Mouse (Mus musculus) forebrain, embryonic 15.5 days (tissue): ENCODE data around the gene Plcg2. TPM values are rescaled to one million over a fixed set of nuclear protein-coding genes. Genes with fewer than 3 reads are reported as not detected.

ENCODE experiments used
- ATAC-seq: fragments of 200-750 bp; cut with Nextera tagmentation; replicated peaks from 2 replicates; pipeline ENCODE4 v1.8.0; 2017; ENCODE audit warnings: mild to moderate bottlenecking, moderate TSS enrichment, moderate library complexity
- H3K27ac ChIP-seq: fragments of 300-500 bp; sonication (generic); replicated peaks from 2 replicates; pipeline ENCODE4 v1.5.1; 2015; ENCODE audit warnings: mild to moderate bottlenecking, inconsistent platforms
- H3K27me3 ChIP-seq: fragments of 300-500 bp; sonication (generic); 2 replicates; pipeline ENCODE4 v1.6.1; 2015; ENCODE audit warnings: inconsistent platforms
- H3K36me3 ChIP-seq: fragments of 300-500 bp; sonication (generic); 2 replicates; pipeline ENCODE4 v1.6.1; 2015; ENCODE audit warnings: mild to moderate bottlenecking, inconsistent platforms
- H3K4me1 ChIP-seq: fragments of 300-500 bp; sonication (generic); 2 replicates; pipeline ENCODE4 v1.6.1; 2015; ENCODE audit warnings: inconsistent platforms
- H3K4me2 ChIP-seq: fragments of 300-500 bp; sonication (generic); replicated peaks from 2 replicates; pipeline ENCODE4 v1.6.1; 2015; ENCODE audit warnings: mild to moderate bottlenecking, inconsistent platforms
- H3K4me3 ChIP-seq: fragments of 300-500 bp; sonication (generic); 2 replicates; pipeline ENCODE4 v1.5.1; 2015; ENCODE audit warnings: mild to moderate bottlenecking, inconsistent platforms
- H3K9ac ChIP-seq: fragments of 300-500 bp; sonication (generic); replicated peaks from 2 replicates; pipeline ENCODE4 v1.6.1; 2015; ENCODE audit warnings: mild to moderate bottlenecking, inconsistent platforms
- H3K9me3 ChIP-seq: fragments of 300-500 bp; sonication (generic); 2 replicates; pipeline ENCODE4 v1.6.1; 2016; ENCODE audit warnings: inconsistent platforms
- WGBS: fragments of 180-500 bp; shearing (Covaris S2); methylation state at CpG from one replicate; pipeline ENCODE4 v1.1.7; 2015; ENCODE audit warnings: mixed read lengths; 5-methylcytosine and 5-hydroxymethylcytosine counted together
- polyA plus RNA-seq: library from polyadenylated mRNA; unstranded; fragments of >200 nt; fragmentation: Nextera tagmentation; extraction: Ambion mirVana; gene quantifications from 2 replicates; pipeline ENCODE4 v1.2.1, GENCODE M21; 2015

Gene Plcg2
- 0.86 and 0.89 TPM in 2 replicates for polyA plus RNA-seq

DNA sequence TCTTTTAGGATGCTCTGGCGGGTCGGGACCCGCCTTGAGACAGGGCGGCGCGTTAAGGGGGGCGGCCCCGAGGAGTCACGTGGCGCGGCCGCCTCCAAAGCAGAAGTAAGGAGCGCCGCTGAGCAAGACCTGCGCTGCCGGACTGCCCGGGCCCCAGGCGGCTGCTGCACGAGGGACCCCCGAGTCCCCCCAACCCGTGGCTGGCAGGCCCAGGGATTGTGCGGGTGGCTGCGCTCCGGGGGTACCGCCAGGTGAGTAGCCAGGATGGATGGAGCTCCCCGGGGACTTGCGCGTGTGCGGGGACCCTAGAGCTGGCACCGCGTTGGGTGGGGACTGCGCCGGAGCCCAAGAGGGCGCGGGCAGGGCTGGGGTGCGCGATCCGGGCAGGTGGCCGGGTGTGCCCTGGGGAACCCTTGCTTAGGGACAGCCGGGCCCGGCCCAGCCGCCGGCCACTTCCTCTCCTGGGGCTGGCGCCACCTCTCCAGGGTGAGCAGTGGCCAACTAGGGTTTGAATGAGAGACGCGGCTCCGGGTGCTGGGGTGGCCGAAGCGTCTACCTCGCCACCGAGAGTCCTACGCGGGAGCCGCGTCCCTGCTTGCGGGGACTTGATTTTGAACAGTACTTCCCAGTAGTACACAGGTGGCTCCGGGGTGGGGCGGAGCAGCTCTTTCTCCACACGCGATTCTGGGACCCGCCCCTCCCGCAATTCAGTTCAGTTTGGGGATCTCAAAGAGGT lies at the start of gene Plcg2:
TSS of gene Plcg2 (plus strand) at position 113 of the 736 bp plus-strand sequence.
- WGBS = 0% methylated on average over 59 of the region's 62 CpGs
- Histone ChIP-seq H3K27me3 (peaks cover 19% of the 10 kb centered on the region), H3K4me1 (peaks cover 15% of the 10 kb centered on the region), H3K36me3 (no peaks in the 10 kb centered on the region), H3K27ac (no peak within 1 kb of the TSS), H3K4me3 (peak within 1 kb of the TSS; percentile 52), H3K9me3 (no peaks in the 10 kb centered on the region), H3K4me2 (peak within 1 kb of the TSS; percentile 93), H3K9ac (peak within 1 kb of the TSS; percentile 49)
- ATAC-seq = peak; percentile 57

DNA sequence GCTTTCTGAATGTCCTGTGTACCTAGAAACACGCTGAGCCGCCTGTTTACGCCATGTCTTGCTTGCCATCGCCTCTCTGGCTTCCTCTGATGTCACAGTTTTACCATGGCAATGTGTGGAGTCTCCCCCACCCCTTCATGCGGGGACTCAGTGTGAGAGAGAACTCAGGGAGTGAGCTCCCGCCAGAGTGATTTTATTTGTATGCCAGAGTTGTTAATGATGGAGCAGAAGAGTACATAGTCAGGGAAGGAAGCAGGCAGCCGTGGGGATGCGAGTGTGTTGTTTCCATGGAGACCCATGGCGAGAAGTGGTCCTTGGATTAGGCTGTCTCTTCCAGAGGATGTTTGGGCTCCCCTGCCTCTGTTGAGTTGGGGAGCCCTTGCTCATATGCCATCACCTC lies 47.0 kb upstream of the Plcg2 start:
- H3K36me3 ChIP-seq = peaks cover 57% of the 10 kb centered on the region
- peaks cover 17% of the 10 kb centered on the region; the same call in 1 of the 2 replicates for H3K4me1 ChIP-seq
- no peaks in the 10 kb centered on the region for H3K9me3 ChIP-seq
- H3K27ac ChIP-seq = peak overlapping the region; percentile 82
- peak; percentile 67 for ATAC-seq
- H3K4me3 ChIP-seq = no peak overlapping the region
- WGBS = 51% methylated on average over 9 of the region's 9 CpGs
- no peak overlapping the region for H3K4me2 ChIP-seq
- H3K27me3 ChIP-seq = no peaks in the 10 kb centered on the region
- H3K9ac ChIP-seq = no peak overlapping the region

DNA sequence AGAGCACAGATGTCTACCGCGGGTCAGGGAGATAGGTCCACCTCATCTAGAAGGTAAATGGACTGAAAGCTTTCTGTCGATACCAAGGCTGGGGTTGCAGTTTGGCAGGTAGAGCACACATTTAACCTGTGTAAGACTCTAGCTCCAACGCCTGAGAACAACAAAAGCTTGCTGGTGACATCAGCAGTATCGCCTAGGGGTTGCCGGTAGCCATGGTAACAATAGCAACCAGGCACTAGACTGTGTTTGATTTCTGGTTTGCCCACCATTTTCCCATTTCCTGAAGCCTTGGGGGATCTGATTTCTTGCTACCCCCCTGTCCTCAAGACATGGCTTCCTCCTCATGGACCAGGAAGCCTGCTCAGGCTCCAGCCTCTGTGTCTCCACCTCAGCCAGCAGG lies 44.1 kb upstream of the Plcg2 start:
- no peak overlapping the region for H3K9ac ChIP-seq
- H3K36me3 ChIP-seq = peaks cover 52% of the 10 kb centered on the region
- H3K9me3 ChIP-seq = no peaks in the 10 kb centered on the region
- H3K27ac ChIP-seq = 0 out of 2 replicates have a peak overlapping the region, but pooled peaks have one; percentile 9
- no peak overlapping the region for H3K4me2 ChIP-seq
- no peaks in the 10 kb centered on the region for H3K27me3 ChIP-seq
- no peak for ATAC-seq
- no peak overlapping the region for H3K4me3 ChIP-seq
- peaks cover 13% of the 10 kb centered on the region; the same call in 1 of the 2 replicates for H3K4me1 ChIP-seq
- 72% methylated on average over 6 of the region's 6 CpGs for WGBS

DNA sequence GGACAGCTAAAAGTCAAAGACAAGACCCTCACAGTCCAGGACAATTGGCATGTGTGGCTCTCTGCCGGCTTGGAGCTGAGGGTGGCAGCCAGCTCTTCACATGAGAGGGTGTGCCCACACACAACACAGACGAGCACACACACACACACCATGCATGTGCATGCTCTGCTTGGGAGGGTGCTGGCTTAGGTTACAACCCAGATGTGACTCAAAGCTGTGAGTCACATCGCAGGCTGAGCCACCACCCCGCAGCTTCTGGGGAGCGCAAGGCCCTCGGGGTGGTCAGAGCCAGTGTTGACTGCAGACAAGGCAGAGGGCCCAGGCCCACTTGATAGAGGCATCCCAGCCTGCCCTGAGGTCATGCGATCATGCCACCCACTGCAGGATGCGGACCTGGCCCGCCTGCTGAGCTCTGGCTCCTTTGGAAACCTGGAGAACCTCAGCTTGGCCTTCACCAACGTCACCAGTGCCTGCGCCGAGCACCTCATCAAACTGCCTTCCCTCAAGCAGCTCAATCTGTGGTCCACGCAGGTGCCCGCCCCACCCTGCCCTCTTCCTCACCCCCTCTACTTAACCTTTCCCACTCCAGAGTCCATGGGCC lies 43.5 kb upstream of the Plcg2 start:
- Histone ChIP-seq H3K36me3 (peaks cover 47% of the 10 kb centered on the region), H3K9ac (no peak overlapping the region), H3K4me2 (no peak overlapping the region), H3K4me1 (peaks cover 13% of the 10 kb centered on the region; the same call in 1 of the 2 replicates), H3K4me3 (no peak overlapping the region), H3K9me3 (no peaks in the 10 kb centered on the region), H3K27ac (0 out of 2 replicates have a peak overlapping the region, but pooled peaks have one; percentile 7), H3K27me3 (no peaks in the 10 kb centered on the region)
- no peak for ATAC-seq
- WGBS = 93% methylated on average over 14 of the region's 14 CpGs

DNA sequence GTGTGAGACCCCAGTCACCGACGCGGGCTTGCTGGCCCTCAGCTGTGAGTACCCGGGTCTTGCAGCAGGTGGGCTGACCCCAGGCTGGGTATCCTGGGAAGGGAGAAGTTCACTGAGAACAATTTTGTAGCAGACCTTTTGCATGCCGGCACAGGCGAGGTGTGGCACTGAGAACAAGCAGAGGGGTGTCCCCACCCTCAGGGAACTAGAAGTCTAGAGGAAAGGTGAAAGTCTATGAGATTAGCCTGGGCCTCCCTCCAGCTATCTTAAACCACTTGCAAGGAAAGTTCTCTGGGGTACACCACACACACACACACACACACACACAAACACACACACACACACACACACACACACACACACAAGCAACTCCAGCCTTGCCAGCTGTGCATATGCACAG lies 42.4 kb upstream of the Plcg2 start:
- no peak overlapping the region for H3K9ac ChIP-seq
- peaks cover 8% of the 10 kb centered on the region; the same call in 1 of the 2 replicates for H3K4me1 ChIP-seq
- no peaks in the 10 kb centered on the region for H3K27me3 ChIP-seq
- no peak overlapping the region for H3K4me2 ChIP-seq
- H3K4me3 ChIP-seq = no peak overlapping the region
- no peak for ATAC-seq
- H3K27ac ChIP-seq = no peak overlapping the region
- 91% methylated on average over 6 of the region's 6 CpGs for WGBS
- H3K9me3 ChIP-seq = no peaks in the 10 kb centered on the region
- peaks cover 43% of the 10 kb centered on the region for H3K36me3 ChIP-seq

DNA sequence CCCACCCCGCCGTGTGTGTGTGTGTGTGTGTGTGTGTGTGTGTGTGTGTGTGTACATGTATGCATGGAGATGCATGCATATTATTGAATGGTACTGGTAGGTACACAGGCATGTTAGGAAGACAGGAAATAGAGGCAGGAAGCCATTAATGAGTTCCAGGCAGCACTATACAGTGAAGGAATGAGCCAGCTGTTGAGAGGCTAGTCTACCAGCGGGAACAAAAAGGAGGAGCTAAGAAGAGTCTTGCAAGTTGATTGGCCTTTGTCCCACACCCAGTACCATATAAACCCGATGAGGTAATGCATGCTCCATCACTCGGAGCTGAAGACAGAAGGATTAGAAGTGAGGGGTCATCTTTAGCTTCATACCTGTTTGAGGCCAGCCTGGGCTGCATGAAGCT lies 39.7 kb upstream of the Plcg2 start:
- no peaks in the 10 kb centered on the region for H3K9me3 ChIP-seq
- H3K4me3 ChIP-seq = no peak overlapping the region
- H3K4me2 ChIP-seq = no peak overlapping the region
- no peak for ATAC-seq
- H3K27ac ChIP-seq = no peak overlapping the region
- no peaks in the 10 kb centered on the region for H3K27me3 ChIP-seq
- WGBS = 72% methylated on average over 5 of the region's 5 CpGs
- peaks cover 29% of the 10 kb centered on the region for H3K36me3 ChIP-seq
- no peaks in the 10 kb centered on the region for H3K4me1 ChIP-seq
- H3K9ac ChIP-seq = no peak overlapping the region

DNA sequence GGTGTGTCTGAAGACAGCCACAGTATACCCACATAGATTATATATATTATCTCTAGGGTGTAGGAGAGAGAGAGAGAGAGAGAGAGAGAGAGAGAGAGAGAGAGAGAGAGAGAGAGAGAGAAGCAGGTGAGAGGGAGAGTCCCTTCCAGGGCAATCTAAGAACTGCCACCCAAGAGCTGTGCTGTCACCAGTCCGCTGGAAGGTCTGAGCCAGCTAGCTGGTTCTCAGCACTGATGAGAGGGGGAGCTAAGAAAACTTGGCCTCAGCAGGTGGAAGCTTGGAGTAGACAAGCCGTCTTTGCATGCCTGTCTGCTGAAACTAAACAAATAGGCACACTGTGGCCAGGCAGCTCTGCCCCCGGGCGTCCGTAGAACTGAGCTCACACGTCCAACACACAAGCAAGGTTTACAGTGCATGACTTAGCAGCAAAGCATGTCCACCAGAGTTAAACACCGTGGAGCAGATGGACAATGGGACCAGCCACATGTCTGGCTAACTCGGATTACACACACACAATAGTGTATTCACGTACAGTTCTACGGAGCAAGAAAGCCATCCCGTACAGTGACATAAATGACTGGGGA lies 35.3 kb upstream of the Plcg2 start:
- Histone ChIP-seq H3K4me2 (no peak overlapping the region), H3K27me3 (no peaks in the 10 kb centered on the region), H3K9me3 (no peaks in the 10 kb centered on the region), H3K27ac (peak overlapping the region; percentile 2; the same call in 1 of the 2 replicates), H3K9ac (no peak overlapping the region), H3K36me3 (peaks cover 3% of the 10 kb centered on the region), H3K4me1 (no peaks in the 10 kb centered on the region), H3K4me3 (no peak overlapping the region)
- peak; percentile 46; the same call in 1 of the 2 replicates for ATAC-seq
- 57% methylated on average over 11 of the region's 11 CpGs for WGBS

DNA sequence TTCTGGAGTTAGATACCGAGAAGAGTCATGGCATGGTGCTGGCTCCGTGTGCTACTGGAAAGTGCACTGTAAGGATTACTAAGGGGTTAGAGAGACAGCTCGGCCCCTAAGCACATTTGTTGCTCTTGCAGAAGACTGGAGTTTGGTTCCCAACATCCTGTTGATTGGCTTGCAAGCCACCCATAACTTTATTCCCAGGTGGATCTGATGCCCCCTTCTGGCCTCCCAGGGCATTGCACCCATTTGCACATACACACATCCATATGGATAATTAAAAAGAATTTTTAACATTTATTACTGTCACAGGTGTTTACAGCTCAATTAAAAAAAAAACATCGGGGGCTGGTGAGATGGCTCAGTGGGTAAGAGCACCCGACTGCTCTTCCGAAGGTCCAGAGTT lies 33.6 kb upstream of the Plcg2 start:
- WGBS = 97% methylated on average over 6 of the region's 6 CpGs
- Histone ChIP-seq H3K9me3 (no peaks in the 10 kb centered on the region), H3K27me3 (no peaks in the 10 kb centered on the region), H3K4me2 (no peak overlapping the region), H3K9ac (no peak overlapping the region), H3K4me3 (no peak overlapping the region), H3K27ac (no peak overlapping the region), H3K4me1 (no peaks in the 10 kb centered on the region), H3K36me3 (no peaks in the 10 kb centered on the region; the same call in 1 of the 2 replicates)
- ATAC-seq = no peak

DNA sequence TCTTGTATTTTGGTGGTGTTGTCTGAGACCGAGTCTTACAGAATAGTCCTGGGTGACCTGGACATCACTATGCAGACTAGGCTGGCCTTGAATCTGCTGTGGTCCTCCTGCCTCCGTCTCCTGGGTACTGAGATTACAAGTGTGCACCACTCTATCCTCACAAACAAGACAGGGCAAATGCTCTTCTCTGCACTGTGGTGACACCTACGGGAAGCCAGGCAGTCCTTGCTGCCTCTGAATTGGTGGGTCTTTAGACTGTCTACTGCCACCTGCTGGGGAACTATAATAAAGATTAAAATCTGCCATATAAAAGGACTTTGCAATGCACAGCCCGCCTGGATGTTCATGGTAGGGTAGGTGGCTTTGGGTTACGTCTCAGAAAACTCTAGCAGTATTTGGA lies 32.8 kb upstream of the Plcg2 start:
- no peak overlapping the region for H3K27ac ChIP-seq
- peak; percentile 69 for ATAC-seq
- 33% methylated on average over 5 of the region's 5 CpGs for WGBS

DNA sequence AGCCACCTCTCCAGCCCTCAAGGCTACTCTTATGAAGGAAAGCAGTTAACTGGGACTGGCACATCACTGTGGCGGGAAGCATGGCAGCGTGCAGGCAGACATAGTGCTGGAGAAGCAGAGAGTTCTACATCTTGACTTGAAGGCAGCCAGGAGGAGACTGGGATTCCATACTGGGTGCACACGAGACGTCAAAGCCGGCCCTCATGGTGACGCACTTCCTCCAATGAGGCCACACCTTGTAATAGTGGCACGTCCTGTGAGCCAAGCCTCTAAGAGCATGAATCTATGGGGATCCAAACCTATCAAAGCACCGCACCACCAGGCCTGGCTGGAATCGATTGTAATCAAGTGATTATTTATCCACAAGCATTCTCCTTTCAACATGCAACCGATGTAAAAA lies 30.6 kb upstream of the Plcg2 start:
- 90% methylated on average over 10 of the region's 10 CpGs for WGBS
- H3K4me2 ChIP-seq = no peak overlapping the region
- no peak overlapping the region for H3K27ac ChIP-seq
- H3K4me3 ChIP-seq = no peak overlapping the region
- no peak for ATAC-seq
- H3K36me3 ChIP-seq = no peaks in the 10 kb centered on the region
- no peaks in the 10 kb centered on the region for H3K27me3 ChIP-seq
- peaks cover 14% of the 10 kb centered on the region for H3K4me1 ChIP-seq
- no peak overlapping the region for H3K9ac ChIP-seq
- no peaks in the 10 kb centered on the region for H3K9me3 ChIP-seq

More for the DNA sequence above, 32.8 kb upstream of the Plcg2 start:
- H3K36me3 ChIP-seq = no peaks in the 10 kb centered on the region
- no peaks in the 10 kb centered on the region for H3K9me3 ChIP-seq
- peaks cover 7% of the 10 kb centered on the region for H3K4me1 ChIP-seq
- H3K4me3 ChIP-seq = no peak overlapping the region
- no peaks in the 10 kb centered on the region for H3K27me3 ChIP-seq
- H3K9ac ChIP-seq = no peak overlapping the region
- H3K4me2 ChIP-seq = no peak overlapping the region

DNA sequence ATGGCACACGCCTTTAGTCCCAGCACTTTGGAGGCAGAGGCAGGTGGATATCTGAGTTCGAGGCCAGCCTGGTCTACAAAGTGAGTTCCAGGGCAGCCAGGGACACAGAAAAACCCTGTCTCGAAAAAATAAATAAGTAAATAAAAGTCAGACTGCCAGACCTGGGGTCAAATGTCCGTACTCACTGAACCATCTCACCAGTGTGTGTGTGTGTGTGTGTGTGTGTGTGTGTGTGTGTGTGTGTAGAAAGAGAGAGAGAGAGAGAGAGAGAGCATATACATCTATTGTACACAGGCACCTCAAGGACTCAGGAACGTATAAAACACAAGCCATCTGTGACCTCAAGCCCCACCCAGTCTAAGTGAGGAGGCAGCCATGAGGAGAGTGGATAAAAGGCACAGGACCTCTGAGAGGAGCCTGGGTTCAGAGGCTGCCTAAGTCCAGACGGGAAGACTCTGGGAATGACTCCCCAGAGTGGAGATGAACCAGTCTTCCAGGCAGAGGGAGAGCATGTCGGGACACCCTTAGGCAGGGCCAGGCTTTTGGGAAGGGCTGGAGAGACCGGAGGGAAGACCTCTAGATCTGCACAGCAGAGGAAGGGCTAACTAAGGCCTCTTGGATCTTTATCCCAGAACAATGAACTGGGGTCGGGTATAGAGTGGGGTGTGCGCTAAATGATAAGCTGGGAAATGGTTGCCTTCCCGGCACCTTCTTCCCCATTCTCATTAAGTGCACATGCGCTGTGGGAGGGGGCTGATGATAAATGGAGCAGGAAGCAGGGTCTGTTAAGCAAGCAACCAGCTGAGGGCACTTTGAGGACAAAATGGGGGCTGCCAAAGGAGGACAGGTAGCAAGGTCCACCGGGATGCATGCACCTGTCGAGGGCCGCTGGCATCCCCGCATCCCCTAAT lies 28.4 kb upstream of the Plcg2 start:
- Histone ChIP-seq H3K27me3 (no peaks in the 10 kb centered on the region), H3K36me3 (no peaks in the 10 kb centered on the region), H3K4me1 (peaks cover 14% of the 10 kb centered on the region), H3K27ac (peak overlapping the region; percentile 86), H3K9me3 (no peaks in the 10 kb centered on the region), H3K9ac (peak overlapping the region; percentile 50), H3K4me2 (peak overlapping the region; percentile 60), H3K4me3 (peak overlapping the region; percentile 34)
- WGBS = 32% methylated on average over 16 of the region's 16 CpGs
- peak; percentile 49 for ATAC-seq
